Mouse (Mus musculus): ENCODE data around the gene Txn1.

The Txn1 gene

DNA sequence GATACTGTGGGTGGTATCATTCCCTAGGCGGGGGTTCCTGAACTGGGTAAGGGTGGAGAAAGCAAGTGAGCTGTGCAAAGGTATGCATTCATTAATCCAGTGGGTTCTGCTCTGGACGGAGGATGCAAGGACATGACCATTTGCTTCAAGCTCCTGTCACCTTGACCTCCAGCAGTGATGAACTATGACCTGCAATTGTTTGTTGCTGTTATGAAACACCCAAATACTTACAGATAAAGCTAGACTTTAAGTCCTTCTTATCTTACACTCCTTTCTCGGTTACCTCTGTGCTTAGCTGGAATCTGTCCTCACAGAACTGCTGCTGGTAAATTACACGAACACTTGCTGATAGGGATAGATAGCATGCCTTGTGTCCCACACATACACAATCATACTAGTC lies 15.6 kb downstream of the Txn1 start:
- no peak for DNase-seq

DNA sequence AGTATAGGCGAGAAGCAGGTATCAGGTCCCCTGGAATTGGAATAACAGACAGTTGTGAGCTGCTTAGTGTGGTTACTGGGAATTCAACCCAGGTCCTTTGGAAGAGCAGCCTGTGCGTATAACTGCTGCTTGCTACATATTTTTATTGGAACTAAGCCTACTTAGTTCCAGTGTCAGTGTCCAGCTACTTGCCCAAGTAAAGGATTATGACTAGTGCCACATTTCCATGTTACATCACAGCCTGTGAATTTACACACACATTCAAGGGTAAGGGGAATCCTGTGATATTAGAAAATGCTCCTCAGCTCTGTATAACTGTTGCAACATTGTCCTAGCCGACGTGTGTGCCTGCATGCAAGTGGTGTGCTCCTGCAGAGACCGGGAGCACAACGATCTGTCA lies 18.9 kb downstream of the Txn1 start:
- DNase-seq = no peak

DNA sequence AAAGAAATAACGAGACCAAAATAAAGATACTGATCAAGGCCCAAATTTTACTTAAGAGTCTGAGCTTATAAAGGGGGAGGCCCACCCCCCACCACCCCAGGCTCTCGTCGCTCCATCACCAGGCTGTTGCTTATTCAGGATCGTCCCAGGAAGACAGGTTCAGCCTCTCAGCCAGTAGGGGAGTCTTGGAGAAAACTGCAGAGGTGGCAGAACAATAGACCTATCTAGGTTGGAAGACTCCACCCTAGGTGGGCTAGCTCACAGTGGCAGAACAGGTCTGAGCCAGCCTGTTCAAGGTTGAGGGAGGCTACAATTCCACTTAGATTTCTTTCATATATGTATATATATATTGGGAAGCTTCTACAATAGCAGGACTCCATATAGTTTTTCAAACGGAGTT lies 22.0 kb downstream of the Txn1 start:
- no peak for DNase-seq

DNA sequence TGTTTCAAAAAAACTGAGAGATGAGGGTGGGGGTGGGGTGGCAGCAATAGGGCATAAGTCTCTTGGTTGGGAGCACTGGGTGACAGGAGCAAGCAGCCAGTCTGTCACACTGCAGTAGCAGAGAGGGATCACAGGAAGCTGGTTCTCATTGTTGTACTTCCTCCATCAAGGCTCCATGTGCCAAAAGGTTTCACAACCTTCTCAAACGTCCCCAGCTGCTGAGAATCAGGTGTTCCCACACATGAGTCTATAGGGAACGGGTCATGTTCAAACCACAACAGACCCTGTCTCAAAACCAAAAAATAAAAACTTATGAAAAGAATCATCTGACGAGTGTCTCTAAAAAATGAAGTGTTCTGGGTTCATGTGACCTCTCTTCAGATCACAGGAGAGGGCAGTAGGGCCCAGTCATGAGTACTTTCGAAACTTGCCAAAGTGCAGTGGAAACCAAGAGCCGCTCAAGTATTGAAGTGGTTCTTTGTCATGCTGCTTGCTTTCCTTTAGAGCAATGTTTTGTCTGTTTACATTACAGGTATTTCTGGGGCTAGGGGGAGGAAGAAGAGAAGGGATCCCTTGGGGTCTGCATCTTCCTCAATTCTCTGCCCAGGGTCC lies 25.5 kb downstream of the Txn1 start:
- no peak for DNase-seq

DNA sequence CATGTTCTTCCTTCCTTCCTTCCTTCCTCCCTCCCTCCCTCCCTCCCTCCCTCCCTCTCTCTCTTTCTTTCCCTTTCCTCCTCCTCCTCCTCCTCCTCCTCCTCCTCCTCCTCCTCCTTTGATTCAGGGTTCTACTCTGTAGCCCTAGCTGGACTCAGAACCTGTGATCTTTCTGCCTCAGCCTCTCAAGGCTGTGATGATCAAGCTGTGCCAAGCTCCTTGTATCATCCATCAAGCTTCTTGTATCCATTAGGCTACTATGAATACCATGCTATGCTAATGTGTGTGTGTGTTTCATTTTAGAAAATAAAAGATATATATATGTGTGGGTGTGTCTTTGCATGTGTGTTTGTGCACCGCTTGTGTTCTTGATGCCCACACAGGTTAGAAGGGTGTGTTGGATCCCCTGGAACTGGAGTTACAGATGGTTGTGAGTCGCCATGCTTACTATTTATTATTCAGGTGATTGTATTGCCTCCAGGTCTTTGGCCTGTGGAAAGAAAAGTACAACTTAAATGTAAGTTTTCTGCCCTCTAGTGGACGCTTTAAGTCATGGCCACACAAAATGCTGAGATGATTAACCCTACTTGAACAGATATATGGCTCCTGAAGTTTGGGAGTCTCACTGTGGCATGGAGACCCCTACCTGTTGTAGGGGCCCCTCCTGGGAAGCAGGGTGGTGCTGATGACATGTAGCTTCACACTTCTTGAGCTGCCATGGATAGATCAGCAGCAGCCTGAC lies 28.6 kb downstream of the Txn1 start:
- peak; percentile 41 for DNase-seq

DNA sequence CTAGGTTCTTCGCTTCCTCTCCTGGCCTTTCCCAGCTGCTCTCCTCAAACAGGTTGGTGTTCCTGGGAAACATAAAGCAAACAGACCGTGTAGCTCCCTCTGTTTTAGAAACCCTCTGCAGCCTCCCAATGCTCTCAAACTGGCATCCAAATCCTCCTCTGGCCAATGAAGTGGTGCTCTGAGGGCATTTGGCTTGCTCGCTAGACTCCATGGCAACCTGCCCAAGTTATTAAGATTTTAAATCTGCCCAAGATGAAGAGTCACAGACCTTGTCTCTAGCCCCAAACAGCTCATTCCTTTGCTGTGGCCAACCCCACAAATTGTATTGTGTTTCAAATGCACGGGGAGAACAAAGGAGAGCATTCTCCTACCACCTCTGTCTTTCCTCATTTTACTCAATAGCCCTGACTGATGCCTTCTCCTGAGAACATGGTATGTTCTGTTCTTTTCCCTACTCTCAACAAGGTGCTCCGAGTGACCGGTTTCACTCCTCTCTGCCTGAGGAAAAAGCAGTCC lies 31.6 kb downstream of the Txn1 start:
- no peak for DNase-seq

DNA sequence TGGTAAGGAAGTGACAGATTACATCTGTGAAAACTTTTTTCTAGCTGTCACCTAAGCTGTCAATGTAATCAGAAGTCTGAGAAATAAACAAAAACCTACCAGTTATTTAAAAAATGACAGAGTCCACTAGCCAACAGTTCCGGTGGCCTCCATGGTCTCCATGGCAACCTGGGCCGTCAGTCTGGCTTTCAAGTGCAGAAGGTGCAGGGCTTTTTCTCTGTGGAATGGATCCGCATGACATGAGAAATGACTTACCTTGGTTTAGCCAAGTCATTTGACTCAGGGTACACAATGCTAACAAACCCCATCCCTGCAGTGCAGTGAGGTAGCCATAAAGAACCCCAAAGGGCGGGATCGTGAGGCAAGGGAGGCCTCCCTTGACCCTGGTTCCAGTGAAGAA lies 34.0 kb downstream of the Txn1 start:
- no peak for DNase-seq

DNA sequence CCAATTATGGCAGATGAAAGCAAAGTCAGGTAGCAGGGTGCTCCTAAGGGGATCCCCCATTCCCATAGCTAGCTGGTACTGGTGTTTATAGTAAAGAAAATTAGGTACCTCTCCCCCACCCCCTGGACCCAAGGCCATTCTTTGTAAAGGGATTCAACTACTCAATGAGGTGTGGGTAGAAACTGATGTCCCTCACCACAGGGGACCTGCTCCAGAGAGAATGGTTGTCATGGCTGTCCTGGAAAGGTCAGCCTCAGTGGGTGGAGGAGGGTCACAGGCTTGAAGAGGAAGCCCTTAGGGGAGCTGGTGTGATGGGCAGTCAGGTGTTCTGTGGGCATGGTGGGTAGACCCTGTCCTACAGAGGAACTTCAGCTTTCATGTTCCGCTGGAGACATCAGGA lies 35.7 kb downstream of the Txn1 start:
- DNase-seq = no peak

GRCm38 (mm10) chr4:57919494-57920423 lies 36.5 kb downstream of the Txn1 start:
- no peak for DNase-seq

- peak; percentile 20 for DNase-seq
Observed at GRCm38 (mm10) chr4:57916711-57917110, 39.5 kb downstream of the Txn1 start.

GRCm38 (mm10) chr4:57916201-57916661 lies 40.0 kb downstream of the Txn1 start, which contains the start of gene D630039A03Rik:
Gene D630039A03Rik (minus strand): TSS chr4:57916297.
- peak; percentile 72 for DNase-seq

DNA sequence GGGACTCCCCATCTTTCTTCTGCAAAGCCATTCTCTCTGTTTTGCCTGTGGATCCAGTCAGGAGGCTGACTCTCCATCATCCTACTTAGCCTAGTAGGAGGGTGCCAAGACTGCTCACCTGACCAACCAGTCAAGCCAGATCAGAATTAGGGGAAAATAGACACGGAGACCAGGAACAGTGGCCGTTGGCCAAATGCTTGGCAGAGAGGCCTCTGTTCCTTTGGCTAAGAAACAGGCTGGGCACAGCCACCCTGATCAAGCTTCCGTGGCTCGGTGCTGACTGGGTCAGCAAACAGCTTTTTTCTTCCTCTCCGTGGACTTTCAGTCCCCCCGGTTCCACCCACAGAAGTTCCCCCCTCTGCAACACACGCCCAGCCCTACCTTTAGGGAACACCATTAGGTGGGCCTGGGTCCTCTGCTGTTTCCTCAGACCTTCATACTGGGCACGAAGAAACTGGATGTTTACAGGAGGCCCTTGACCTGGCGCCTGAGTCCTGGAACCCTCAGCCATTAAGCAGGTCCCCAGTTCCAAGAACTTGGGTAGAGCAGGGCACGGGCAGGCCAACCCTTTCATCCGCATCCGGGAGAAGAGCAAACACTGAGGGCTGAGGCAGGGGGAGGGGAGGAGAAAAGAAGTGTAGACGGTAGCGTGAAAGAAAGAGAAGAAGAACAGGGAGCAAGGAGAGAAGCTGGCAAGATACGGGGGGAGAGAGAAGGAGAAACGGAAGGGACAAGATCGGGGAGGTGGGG lies 40.8 kb downstream of the Txn1 start:
- DNase-seq = peak; percentile 84

- no peak for DNase-seq
Observed at GRCm38 (mm10) chr4:57914193-57915190, 41.7 kb downstream of the Txn1 start.

GRCm38 (mm10) chr4:57913021-57913420 lies 43.2 kb downstream of the Txn1 start:
- no peak for DNase-seq

DNA sequence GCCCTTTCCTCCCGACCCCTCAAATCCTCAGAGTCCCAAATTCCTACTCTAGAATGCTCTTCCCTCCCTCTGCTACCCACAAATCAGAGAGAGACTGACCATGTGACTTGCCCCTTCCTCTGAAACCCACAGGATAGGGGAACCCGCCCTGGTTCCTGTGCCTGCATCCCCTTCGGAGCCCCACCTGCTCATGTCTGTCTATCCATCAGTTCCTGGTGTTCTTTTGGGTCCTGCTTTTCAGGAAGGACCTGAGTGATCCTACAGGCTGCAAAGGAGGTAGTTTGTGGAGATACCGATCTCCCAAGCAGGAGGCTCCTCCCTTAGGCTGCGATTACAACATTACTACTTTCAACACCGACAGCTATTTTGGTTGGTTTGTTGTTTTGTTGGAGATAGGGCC lies 47.4 kb downstream of the Txn1 start:
- no peak for DNase-seq

- DNase-seq = no peak
Observed at GRCm38 (mm10) chr4:57906708-57907107, 49.5 kb downstream of the Txn1 start.

DNA sequence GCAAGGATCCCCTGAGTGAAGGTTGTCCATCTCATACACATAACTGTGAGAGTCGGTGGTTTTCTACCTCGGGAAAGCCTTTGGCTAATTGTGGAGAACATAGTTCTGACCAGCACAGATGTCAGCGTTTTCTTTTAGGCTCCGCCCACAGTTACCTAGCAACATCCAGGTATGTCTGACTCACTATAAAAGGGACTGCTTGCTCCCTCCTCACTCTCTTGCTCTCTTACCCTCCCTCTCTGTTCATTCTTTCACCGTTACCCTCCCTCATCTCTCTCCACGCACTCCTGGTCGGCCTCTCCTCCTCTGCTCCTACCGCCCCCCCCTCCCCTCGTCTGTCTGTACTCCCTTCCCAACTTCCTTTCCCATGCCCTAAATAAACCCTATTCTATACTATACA lies 51.6 kb downstream of the Txn1 start:
- peak; percentile 55 for DNase-seq

GRCm38 (mm10) chr4:57904211-57904610 lies 52.0 kb downstream of the Txn1 start:
- DNase-seq = peak; percentile 70

DNA sequence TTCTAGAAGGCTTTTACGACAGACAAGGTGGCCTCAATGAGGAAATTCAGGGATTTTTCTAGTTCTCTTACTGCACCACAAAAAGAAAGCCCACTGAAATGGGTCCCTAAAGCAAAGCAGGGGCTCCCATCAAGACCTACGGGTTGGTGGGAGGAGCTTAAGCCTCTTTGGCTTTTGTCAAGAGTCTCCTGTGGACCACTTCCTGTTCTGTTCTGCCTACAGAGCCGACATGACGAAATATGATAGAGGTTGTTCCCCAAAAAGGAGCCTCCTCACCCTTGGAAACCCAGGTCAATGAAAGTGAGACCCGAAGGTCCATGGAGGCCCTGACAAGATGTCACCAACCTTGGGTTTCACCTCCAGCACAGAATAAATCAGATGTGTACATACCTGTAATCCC lies 53.6 kb downstream of the Txn1 start:
- DNase-seq = no peak

GRCm38 (mm10) chr4:57901210-57901609 lies 55.0 kb downstream of the Txn1 start:
- peak; percentile 56 for DNase-seq

DNA sequence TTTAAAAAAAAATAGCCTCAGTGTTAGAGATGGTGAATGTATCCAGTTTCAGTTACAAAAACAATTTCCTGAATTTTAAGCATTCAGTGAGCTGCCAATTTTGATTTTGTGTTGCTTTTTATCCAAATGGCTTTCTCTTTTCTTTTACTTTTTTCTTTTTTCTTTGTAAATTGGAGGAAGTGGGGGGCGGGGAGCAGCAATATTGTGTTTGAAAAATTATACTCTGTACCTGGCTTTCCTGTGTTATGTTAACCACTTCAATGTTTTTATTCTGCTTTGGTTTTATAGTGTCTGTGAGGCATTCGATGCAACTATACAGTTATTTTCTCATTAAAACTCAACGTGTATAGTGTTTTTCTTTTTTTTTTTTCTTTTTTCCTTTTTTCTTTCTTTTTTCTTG lies 59.6 kb downstream of the Txn1 start:
- DNase-seq = no peak
